38 mouse cellular contexts compared by ENCODE assay signal in the genomic region with DNA sequence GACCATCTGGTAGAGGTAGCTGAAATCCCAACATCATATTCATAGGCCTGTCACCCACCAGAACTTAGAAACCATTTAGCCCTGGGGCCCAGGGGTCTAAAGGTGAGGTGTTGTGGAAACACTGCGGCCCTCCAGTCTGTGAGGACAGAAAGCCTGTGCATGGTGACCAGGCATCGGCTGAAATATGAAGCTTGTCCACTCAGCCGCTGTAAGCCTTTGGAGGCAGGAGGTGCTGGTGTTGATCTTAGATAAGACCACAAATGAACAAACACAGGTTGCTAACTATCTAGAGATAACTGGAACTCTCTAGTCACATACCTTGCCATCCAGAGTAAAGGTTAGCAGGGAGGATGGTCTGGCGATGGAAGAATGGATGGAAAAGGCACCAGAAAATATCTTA. TPM values are rescaled to one million over a fixed set of nuclear protein-coding genes. Genes with fewer than 3 reads are reported as not detected.
DNase-seq lines count a peak whose midpoint lies in the region; ATAC-seq and TF ChIP-seq lines count a peak whose summit lies in the region.
"Had no signal": no experiment of that assay in that cellular context is flagged by ENCODE, and none has a peak within 500 bp of the region (broad histone marks: within the 10 kb centered on the region; RNA-seq: fewer than 3 reads in every experiment).

No protein-coding gene starts in this region.

- TF ChIP-seq CTCF in lung, adult 2 months (IDR thresholded peaks at IDR 0.05; ENCODE audit: insufficient read depth, low read length) = no peak
- TF ChIP-seq CTCF in liver, postnatal 0 days (IDR thresholded peaks at IDR 0.05; ENCODE audit: low read depth) = no peak

- no peak overlapping the region for H3K4me3 ChIP-seq in lung, adult 2 months (replicated peaks; ENCODE audit: extremely low read depth, low read depth, low read length)
- H3K4me3 ChIP-seq in liver, embryonic 12.5 days = no peak overlapping the region
- H3K4me3 ChIP-seq in liver, postnatal 0 days (ENCODE audit: low read depth, low read length) = no peak overlapping the region
- H3K4me3 ChIP-seq: erythroblast, embryonic 14.5 days; forebrain, embryonic 12.5 days; heart, embryonic 13.5 days; hindbrain, embryonic 15.5 days; layer of hippocampus, adult 2 months; limb, embryonic 15.5 days; midbrain, embryonic 15.5 days; neural tube, embryonic 15.5 days had no signal

- WGBS in lung, adult 2 months = 68% methylated on average over 4 of the region's 4 CpGs
- 75% methylated on average over 4 of the region's 4 CpGs for WGBS in liver, embryonic 12.5 days (ENCODE audit: insufficient replicate concordance)
- WGBS in liver, postnatal 0 days (ENCODE audit: insufficient replicate concordance) = 67% methylated on average over 4 of the region's 4 CpGs

- H3K27ac ChIP-seq in liver, embryonic 12.5 days = 0 out of 2 replicates have a peak overlapping the region, but pooled peaks have one; percentile 10
- peak overlapping the region; percentile 34 for H3K27ac ChIP-seq in liver, postnatal 0 days (ENCODE audit: low read depth)
- H3K27ac ChIP-seq: forebrain, embryonic 12.5 days; heart, embryonic 13.5 days; hindbrain, embryonic 15.5 days; layer of hippocampus, adult 2 months; limb, embryonic 15.5 days; midbrain, embryonic 15.5 days; neural tube, embryonic 15.5 days had no signal

- H3K36me3 ChIP-seq in liver, embryonic 12.5 days = peaks cover 96% of the 10 kb centered on the region
- H3K36me3 ChIP-seq in liver, postnatal 0 days (replicated peaks; ENCODE audit: insufficient read depth, low read length) = peaks cover 45% of the 10 kb centered on the region

- no peaks in the 10 kb centered on the region for H3K9me3 ChIP-seq in liver, embryonic 12.5 days (replicated peaks)
- H3K9me3 ChIP-seq in liver, postnatal 0 days (ENCODE audit: low read length) = no peaks in the 10 kb centered on the region
- H3K9me3 ChIP-seq: forebrain, embryonic 12.5 days; heart, embryonic 13.5 days; hindbrain, embryonic 15.5 days; limb, embryonic 15.5 days; midbrain, embryonic 15.5 days; neural tube, embryonic 15.5 days had no signal

- H3K27me3 ChIP-seq in liver, embryonic 12.5 days (replicated peaks) = no peaks in the 10 kb centered on the region
- H3K27me3 ChIP-seq in liver, postnatal 0 days (ENCODE audit: insufficient read depth, low read length) = no peaks in the 10 kb centered on the region
- H3K27me3 ChIP-seq: forebrain, embryonic 12.5 days; heart, embryonic 13.5 days; hindbrain, embryonic 15.5 days; limb, embryonic 15.5 days; midbrain, embryonic 15.5 days; neural tube, embryonic 15.5 days had no signal

- no peak for TF ChIP-seq POLR2A in lung, adult 2 months (IDR thresholded peaks at IDR 0.05; ENCODE audit: borderline replicate concordance, extremely low read depth, low read depth, low read length)

- H3K4me1 ChIP-seq in lung, adult 2 months (ENCODE audit: control insufficient read depth, insufficient read depth, low read length) = no peaks in the 10 kb centered on the region; the same call in 1 of the 2 replicates
- H3K4me1 ChIP-seq in liver, embryonic 12.5 days = peaks cover 7% of the 10 kb centered on the region; the same call in 1 of the 2 replicates
- H3K4me1 ChIP-seq in liver, postnatal 0 days (ENCODE audit: insufficient read depth) = peaks cover 25% of the 10 kb centered on the region
- H3K4me1 ChIP-seq: forebrain, embryonic 12.5 days; heart, embryonic 13.5 days; hindbrain, embryonic 15.5 days; limb, embryonic 15.5 days; midbrain, embryonic 15.5 days; neural tube, embryonic 15.5 days had no signal

- no peak overlapping the region for H3K4me2 ChIP-seq in liver, embryonic 12.5 days
- H3K4me2 ChIP-seq in liver, postnatal 0 days (ENCODE audit: low read depth, low read length) = no peak overlapping the region
- H3K4me2 ChIP-seq: forebrain, embryonic 12.5 days; heart, embryonic 13.5 days; hindbrain, embryonic 15.5 days; limb, embryonic 15.5 days; midbrain, embryonic 15.5 days; neural tube, embryonic 15.5 days had no signal

- intact Hi-C loops in left cerebral cortex, postnatal 4 days (cut with DNase I) = no loop called here

- ATAC-seq in liver, embryonic 12.5 days = peak; percentile 58
- ATAC-seq in liver, postnatal 0 days = peak; percentile 56
- ATAC-seq: CD4-positive, CD25-positive, alpha-beta regulatory T cell, adult 4 months; forebrain, postnatal 0 days; inflammation-experienced regulatory T-cells, adult 6 months; midbrain, embryonic 15.5 days had no signal

- TF ChIP-seq EP300 in liver, postnatal 0 days (IDR thresholded peaks at IDR 0.05; ENCODE audit: low read depth) = no peak

- DNase-seq in lung, postnatal 36 days = peak; percentile 32
- DNase-seq in lung, adult 2 months = no peak
- no peak for DNase-seq in liver, postnatal 0 days
- DNase-seq in embryo, embryonic 11 days = no peak
- no peak for DNase-seq in left cerebral cortex, postnatal 4 days
- DNase-seq in adrenal gland, postnatal 36 days = no peak
- DNase-seq: adrenal gland, postnatal 25 days; cerebellum, adult 18-20 months; cerebellum, postnatal 10 days; forebrain, postnatal 0 days; heart, postnatal 10 days; kidney, adult 2 months; kidney, postnatal 36 days; lung, postnatal 10 days; right cerebral cortex, adult 18-20 months; spleen, adult 18-20 months; thymus, adult 2 months; thymus, postnatal 36 days had no signal

- no peak overlapping the region for H3K9ac ChIP-seq in liver, embryonic 12.5 days
- H3K9ac ChIP-seq in liver, postnatal 0 days (replicated peaks) = no peak overlapping the region
- H3K9ac ChIP-seq: forebrain, embryonic 12.5 days; forebrain, postnatal 0 days; heart, embryonic 13.5 days; hindbrain, embryonic 15.5 days; limb, embryonic 15.5 days; midbrain, embryonic 15.5 days; neural tube, embryonic 15.5 days had no signal

RNA-seq across cellular contexts. Expression of a gene that starts 1.4 kb away (rescaled TPM):
- polyA plus RNA-seq in lung, adult 2 months (2012; rRNA removed) = 1.8 and 2.0 TPM in 2 replicates
- polyA plus RNA-seq in liver, embryonic 12.5 days (2016; fragmentation: Nextera tagmentation; extraction: Ambion mirVana) = not detected in 2 replicates
- 0.70 TPM in 1 of 2 replicates, not detected in the other for polyA plus RNA-seq in liver, postnatal 0 days (2015; fragmentation: Nextera tagmentation; extraction: Ambion mirVana)
- total RNA-seq in left cerebral cortex, postnatal 4 days (2021) = not detected
- total RNA-seq in adrenal gland, postnatal 36 days (2021) = not detected
- total RNA-seq: adrenal gland, postnatal 25 days; common myeloid progenitor, adult 5-6 weeks; forebrain, postnatal 0 days; gastrocnemius, adult 8-10 months; heart, adult 8-10 months; heart, postnatal 10 days; hematopoietic stem cell, adult 5-6 weeks; layer of hippocampus, adult 2 months; left cerebral cortex, adult 8-10 months; left cerebral cortex, postnatal 36 days; megakaryocyte-erythroid progenitor cell, adult 5-6 weeks had no signal
- polyA plus RNA-seq: CD4-positive, CD25-positive, alpha-beta regulatory T cell, adult 4 months; erythroblast, embryonic 14.5 days; gonadal fat pad, adult 2 months; heart, embryonic 13.5 days; kidney, embryonic 16.5 days had no signal

RNA-seq across cellular contexts. Expression of a gene that starts 19.5 kb away (rescaled TPM):
- polyA plus RNA-seq in lung, adult 2 months (2012; rRNA removed) = 98.2 and 115 TPM in 2 replicates
- polyA plus RNA-seq in liver, embryonic 12.5 days (2016; fragmentation: Nextera tagmentation; extraction: Ambion mirVana) = 155 and 159 TPM in 2 replicates
- 102 and 110 TPM in 2 replicates for polyA plus RNA-seq in liver, postnatal 0 days (2015; fragmentation: Nextera tagmentation; extraction: Ambion mirVana)
- total RNA-seq in left cerebral cortex, postnatal 4 days (2021) = 100 to 1,000 TPM; 100 to 104 TPM
- total RNA-seq in adrenal gland, postnatal 36 days (2021) = 100 to 1,000 TPM; 116 to 130 TPM

RNA-seq across cellular contexts. Expression of a gene that starts 24.2 kb away (rescaled TPM):
- polyA plus RNA-seq in lung, adult 2 months (2012; rRNA removed) = 21.0 and 24.5 TPM in 2 replicates
- polyA plus RNA-seq in liver, embryonic 12.5 days (2016; fragmentation: Nextera tagmentation; extraction: Ambion mirVana) = 1.3 TPM in 2 replicates
- 0.62 and 0.83 TPM in 2 replicates for polyA plus RNA-seq in liver, postnatal 0 days (2015; fragmentation: Nextera tagmentation; extraction: Ambion mirVana)
- total RNA-seq in left cerebral cortex, postnatal 4 days (2021) = 10 to 100 TPM; 95.0 to 98.1 TPM
- total RNA-seq in adrenal gland, postnatal 36 days (2021) = 10 to 100 TPM; 58.0 to 60.5 TPM
